Mouse (Mus musculus): Measurements from ENCODE around the gene Arhgef33. TPM values are rescaled to one million over a fixed set of nuclear protein-coding genes. Genes with fewer than 3 reads are reported as not detected.

Arhgef33 gene
- polyA plus RNA-seq, 1 experiment: not detected

GRCm38 (mm10) chr17:80325456-80325855, 18.2 kb downstream of the Arhgef33 start:
- TF ChIP-seq TAL1 (IDR thresholded peaks at IDR 0.05; ENCODE audit: low read length) (no peak), GATA1 (IDR thresholded peaks at IDR 0.05; ENCODE audit: low read length) (no peak)
- no peaks in the 10 kb centered on the region for H3K36me3 ChIP-seq (ENCODE audit: control insufficient read depth)

DNA sequence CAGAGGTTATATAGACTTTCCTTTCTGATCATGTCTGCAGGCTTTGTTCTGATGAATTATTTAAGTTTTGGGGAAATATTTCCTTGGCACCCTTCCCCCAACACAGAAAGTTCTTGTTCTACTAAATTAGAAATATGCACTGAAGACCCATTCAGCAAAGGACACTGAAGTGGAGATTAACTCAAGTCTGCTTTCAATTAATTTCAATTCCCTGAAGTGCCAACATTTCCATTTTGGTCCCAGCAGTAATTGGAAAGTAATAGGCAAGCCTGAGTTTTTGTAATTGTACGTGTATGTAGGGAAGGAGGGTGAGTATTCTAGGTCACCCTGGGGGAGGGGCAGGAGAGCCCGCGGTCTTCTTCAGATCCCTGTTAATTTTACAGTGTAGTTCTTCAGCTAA, 19.2 kb downstream of the Arhgef33 start:
- H3K4me1 ChIP-seq (ENCODE audit: control insufficient read depth): no peaks in the 10 kb centered on the region
- no peak overlapping the region for H3K4me3 ChIP-seq (replicated peaks)
- TF ChIP-seq GATA1 (IDR thresholded peaks at IDR 0.05; ENCODE audit: low read length): no peak
- no peak for TF ChIP-seq TAL1 (IDR thresholded peaks at IDR 0.05; ENCODE audit: low read length)
- no peaks in the 10 kb centered on the region for H3K9me3 ChIP-seq (ENCODE audit: control insufficient read depth, low read length)
- H3K36me3 ChIP-seq (ENCODE audit: control insufficient read depth): no peaks in the 10 kb centered on the region
- H3K27me3 ChIP-seq (ENCODE audit: control insufficient read depth): no peaks in the 10 kb centered on the region

More at GRCm38 (mm10) chr17:80325456-80325855, 18.2 kb downstream of the Arhgef33 start:
- no peaks in the 10 kb centered on the region for H3K9me3 ChIP-seq (ENCODE audit: control insufficient read depth, low read length)
- H3K27me3 ChIP-seq (ENCODE audit: control insufficient read depth): no peaks in the 10 kb centered on the region
- no peaks in the 10 kb centered on the region for H3K4me1 ChIP-seq (ENCODE audit: control insufficient read depth)
- H3K4me3 ChIP-seq (replicated peaks): no peak overlapping the region

- no peaks in the 10 kb centered on the region for H3K36me3 ChIP-seq (ENCODE audit: control insufficient read depth)
- TF ChIP-seq GATA1 (IDR thresholded peaks at IDR 0.05; ENCODE audit: low read length): no peak
- no peak for TF ChIP-seq TAL1 (IDR thresholded peaks at IDR 0.05; ENCODE audit: low read length)
These were observed 25.2 kb downstream of the Arhgef33 start for GRCm38 (mm10) chr17:80332386-80332785.

DNA sequence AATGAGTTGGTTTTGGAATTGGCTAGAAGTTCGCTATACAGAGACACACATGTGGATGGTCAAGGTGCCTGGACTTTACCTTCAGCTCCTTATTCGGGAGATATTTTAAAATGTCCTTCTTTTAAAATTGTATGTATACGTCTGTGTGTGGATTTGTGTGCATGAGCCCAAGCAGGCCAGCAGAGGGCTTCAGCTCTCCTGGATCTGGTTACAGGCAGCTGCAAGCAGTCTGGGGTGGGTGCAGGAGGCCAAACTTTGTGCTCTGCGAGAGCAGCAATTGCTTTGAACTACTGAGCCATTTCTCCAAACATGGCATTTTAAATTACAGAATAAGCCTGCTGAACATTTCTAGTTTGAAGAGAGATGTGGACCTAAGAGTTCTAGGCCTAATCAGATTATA, 38.1 kb downstream of the Arhgef33 start:
- H3K27me3 ChIP-seq (ENCODE audit: control insufficient read depth): no peaks in the 10 kb centered on the region
- H3K36me3 ChIP-seq (ENCODE audit: control insufficient read depth): no peaks in the 10 kb centered on the region
- H3K4me3 ChIP-seq (replicated peaks): no peak overlapping the region
- peaks cover 4% of the 10 kb centered on the region; the same call in 1 of the 2 replicates for H3K9me3 ChIP-seq (ENCODE audit: control insufficient read depth, low read length)
- TF ChIP-seq GATA1 (IDR thresholded peaks at IDR 0.05; ENCODE audit: low read length) (no peak), TAL1 (IDR thresholded peaks at IDR 0.05; ENCODE audit: low read length) (no peak)
- no peaks in the 10 kb centered on the region for H3K4me1 ChIP-seq (ENCODE audit: control insufficient read depth)

More at GRCm38 (mm10) chr17:80332386-80332785, 25.2 kb downstream of the Arhgef33 start:
- no peak overlapping the region for H3K4me3 ChIP-seq (replicated peaks)
- no peaks in the 10 kb centered on the region for H3K4me1 ChIP-seq (ENCODE audit: control insufficient read depth)
- H3K27me3 ChIP-seq (ENCODE audit: control insufficient read depth): no peaks in the 10 kb centered on the region
- H3K9me3 ChIP-seq (ENCODE audit: control insufficient read depth, low read length): no peaks in the 10 kb centered on the region

DNA sequence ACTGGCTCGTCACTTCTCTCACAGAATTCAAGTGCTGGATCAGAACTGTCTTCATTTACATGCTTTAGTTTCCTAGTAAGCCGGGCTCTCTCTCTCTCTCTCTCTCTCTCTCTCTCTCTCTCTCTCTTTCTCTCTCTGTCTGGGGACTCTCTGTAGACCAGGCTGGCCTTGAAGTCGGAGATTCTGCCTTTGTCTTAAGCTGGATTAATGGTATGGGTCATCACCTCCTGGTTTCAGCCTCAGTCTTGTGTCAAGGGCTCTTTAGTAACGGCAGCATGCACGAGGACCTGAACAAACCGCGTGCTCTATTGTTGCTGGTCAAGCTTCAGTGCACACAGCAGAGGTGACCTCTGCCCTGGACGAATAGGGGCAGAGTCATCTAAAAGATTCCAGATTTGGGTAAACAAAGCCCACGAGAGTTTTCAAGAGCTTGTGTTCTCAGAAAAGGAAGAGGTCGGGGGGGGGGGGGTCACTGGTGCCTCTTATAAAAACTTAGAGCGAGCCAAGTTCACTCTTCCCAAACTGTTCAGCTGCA, 39.5 kb downstream of the Arhgef33 start:
- Histone ChIP-seq H3K36me3 (ENCODE audit: control insufficient read depth) (no peaks in the 10 kb centered on the region), H3K27me3 (ENCODE audit: control insufficient read depth) (no peaks in the 10 kb centered on the region), H3K4me3 (replicated peaks) (no peak overlapping the region), H3K9me3 (ENCODE audit: control insufficient read depth, low read length) (peaks cover 4% of the 10 kb centered on the region; the same call in 1 of the 2 replicates), H3K4me1 (ENCODE audit: control insufficient read depth) (no peaks in the 10 kb centered on the region)
- TF ChIP-seq GATA1 (IDR thresholded peaks at IDR 0.05; ENCODE audit: low read length): no peak
- TF ChIP-seq TAL1 (IDR thresholded peaks at IDR 0.05; ENCODE audit: low read length): no peak

DNA sequence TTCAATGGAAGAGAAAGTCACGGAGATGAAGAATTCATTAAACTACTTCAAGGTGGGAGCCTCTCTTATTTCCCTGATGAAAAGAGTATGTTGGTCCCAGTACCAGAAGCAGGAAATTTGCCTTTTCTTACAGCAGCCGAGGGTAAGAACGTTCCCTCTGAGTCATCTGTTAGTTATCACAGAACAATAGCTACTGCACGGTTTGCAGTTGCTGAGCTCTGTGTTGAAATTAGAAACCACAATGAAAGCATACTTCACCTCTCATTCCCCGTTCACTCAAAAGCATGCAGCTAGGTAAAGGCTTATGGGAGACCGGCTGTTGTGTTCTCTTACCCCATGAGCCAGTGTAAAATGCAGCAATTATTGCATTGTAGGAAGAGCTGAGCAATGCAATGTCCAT, 40.0 kb downstream of the Arhgef33 start:
- Histone ChIP-seq H3K9me3 (ENCODE audit: control insufficient read depth, low read length) (peaks cover 4% of the 10 kb centered on the region; the same call in 1 of the 2 replicates), H3K4me1 (ENCODE audit: control insufficient read depth) (no peaks in the 10 kb centered on the region), H3K36me3 (ENCODE audit: control insufficient read depth) (no peaks in the 10 kb centered on the region), H3K27me3 (ENCODE audit: control insufficient read depth) (no peaks in the 10 kb centered on the region), H3K4me3 (replicated peaks) (no peak overlapping the region)
- no peak for TF ChIP-seq TAL1 (IDR thresholded peaks at IDR 0.05; ENCODE audit: low read length)
- TF ChIP-seq GATA1 (IDR thresholded peaks at IDR 0.05; ENCODE audit: low read length): no peak

GRCm38 (mm10) chr17:80360245-80360644, 53.0 kb downstream of the Arhgef33 start:
- H3K9me3 ChIP-seq (ENCODE audit: control insufficient read depth, low read length): no peaks in the 10 kb centered on the region
- no peaks in the 10 kb centered on the region for H3K27me3 ChIP-seq (ENCODE audit: control insufficient read depth)
- no peaks in the 10 kb centered on the region for H3K36me3 ChIP-seq (ENCODE audit: control insufficient read depth)
- no peak for TF ChIP-seq TAL1 (IDR thresholded peaks at IDR 0.05; ENCODE audit: low read length)
- TF ChIP-seq GATA1 (IDR thresholded peaks at IDR 0.05; ENCODE audit: low read length): no peak
- no peaks in the 10 kb centered on the region for H3K4me1 ChIP-seq (ENCODE audit: control insufficient read depth)
- H3K4me3 ChIP-seq (replicated peaks): no peak overlapping the region

- H3K9me3 ChIP-seq (ENCODE audit: control insufficient read depth, low read length): no peaks in the 10 kb centered on the region
- no peak overlapping the region for H3K4me3 ChIP-seq (replicated peaks)
- no peaks in the 10 kb centered on the region for H3K4me1 ChIP-seq (ENCODE audit: control insufficient read depth)
- TF ChIP-seq TAL1 (IDR thresholded peaks at IDR 0.05; ENCODE audit: low read length) (no peak), GATA1 (IDR thresholded peaks at IDR 0.05; ENCODE audit: low read length) (no peak)
- peaks cover 4% of the 10 kb centered on the region for H3K27me3 ChIP-seq (ENCODE audit: control insufficient read depth)
- H3K36me3 ChIP-seq (ENCODE audit: control insufficient read depth): no peaks in the 10 kb centered on the region
These were observed 60.1 kb downstream of the Arhgef33 start for GRCm38 (mm10) chr17:80367276-80367675.

- peaks cover 9% of the 10 kb centered on the region for H3K4me1 ChIP-seq (ENCODE audit: control insufficient read depth)
- peaks cover 17% of the 10 kb centered on the region for H3K27me3 ChIP-seq (ENCODE audit: control insufficient read depth)
- H3K4me3 ChIP-seq (replicated peaks): no peak overlapping the region
- H3K9me3 ChIP-seq (ENCODE audit: control insufficient read depth, low read length): peaks cover 3% of the 10 kb centered on the region; the same call in 1 of the 2 replicates
- no peaks in the 10 kb centered on the region for H3K36me3 ChIP-seq (ENCODE audit: control insufficient read depth)
- no peak for TF ChIP-seq GATA1 (IDR thresholded peaks at IDR 0.05; ENCODE audit: low read length)
- TF ChIP-seq TAL1 (IDR thresholded peaks at IDR 0.05; ENCODE audit: low read length): no peak
These were observed 61.4 kb downstream of the Arhgef33 start for GRCm38 (mm10) chr17:80368606-80369005.
